ENCODE assay signal across 25 mouse cellular contexts in the genomic region with DNA sequence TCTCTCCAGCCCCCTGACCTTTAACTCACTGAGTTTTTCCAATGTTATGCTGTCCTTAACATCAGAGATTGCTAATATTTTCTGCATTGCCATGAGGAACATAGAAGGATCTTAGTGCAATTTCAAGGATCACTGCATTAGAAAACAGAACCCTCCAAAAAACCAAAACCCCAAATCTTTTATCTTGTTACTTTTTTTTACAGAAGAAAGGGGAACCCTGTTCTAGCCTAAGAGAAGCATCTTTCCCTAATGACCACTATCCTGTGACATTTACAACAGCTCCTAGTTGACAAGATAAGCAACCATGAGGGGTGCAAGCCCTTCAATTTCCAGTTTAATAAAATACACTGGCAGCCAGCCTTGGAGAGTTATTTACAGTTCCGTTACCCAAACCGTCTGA.
"Had no signal": no experiment of that assay in that cellular context is flagged by ENCODE, and none has a peak within 500 bp of the region (broad histone marks: within the 10 kb centered on the region; RNA-seq: fewer than 3 reads in every experiment).

No protein-coding gene starts in this region.

- H3K4me1 ChIP-seq: heart, embryonic 15.5 days; hindbrain, embryonic 13.5 days; hindbrain, embryonic 15.5 days; kidney, embryonic 15.5 days; limb, embryonic 13.5 days; limb, embryonic 15.5 days had no signal

- H3K27ac ChIP-seq: heart, adult 2 months; heart, embryonic 13.5 days; heart, embryonic 15.5 days; hindbrain, embryonic 13.5 days; hindbrain, embryonic 15.5 days; hindbrain, postnatal 0 days; kidney, embryonic 15.5 days; kidney, postnatal 0 days; limb, embryonic 13.5 days; limb, embryonic 15.5 days; liver, embryonic 14.5 days had no signal

- H3K4me2 ChIP-seq: heart, embryonic 11.5 days; heart, embryonic 13.5 days; heart, embryonic 15.5 days; hindbrain, embryonic 13.5 days; hindbrain, embryonic 15.5 days; kidney, embryonic 15.5 days; limb, embryonic 13.5 days; limb, embryonic 15.5 days had no signal

- H3K27me3 ChIP-seq: heart, embryonic 13.5 days; heart, embryonic 15.5 days; hindbrain, embryonic 13.5 days; hindbrain, embryonic 15.5 days; kidney, embryonic 15.5 days; limb, embryonic 13.5 days; limb, embryonic 15.5 days had no signal

- H3K4me3 ChIP-seq: heart, adult 2 months; heart, embryonic 13.5 days; heart, embryonic 15.5 days; hindbrain, embryonic 13.5 days; hindbrain, embryonic 15.5 days; kidney, embryonic 15.5 days; limb, embryonic 13.5 days; limb, embryonic 15.5 days had no signal

- ATAC-seq: hindbrain, postnatal 0 days; intestine, embryonic 16.5 days had no signal

- H3K9ac ChIP-seq: heart, embryonic 13.5 days; heart, embryonic 15.5 days; hindbrain, embryonic 13.5 days; hindbrain, embryonic 15.5 days; kidney, embryonic 15.5 days; limb, embryonic 13.5 days; limb, embryonic 15.5 days; liver, embryonic 14.5 days had no signal

- DNase-seq: gastrocnemius, postnatal 14 days; gastrocnemius, postnatal 36 days; heart, adult 11 months; heart, adult 2 months; heart, postnatal 14 days; heart, postnatal 36 days; kidney, adult 2 months; kidney, adult 9 months; kidney, postnatal 14 days; kidney, postnatal 36 days; layer of hippocampus, adult 9-11 months; layer of hippocampus, postnatal 36 days; left cerebral cortex, postnatal 4 days had no signal

- H3K9me3 ChIP-seq: heart, embryonic 13.5 days; heart, embryonic 15.5 days; hindbrain, embryonic 13.5 days; hindbrain, embryonic 15.5 days; kidney, embryonic 15.5 days; limb, embryonic 13.5 days; limb, embryonic 15.5 days had no signal
